Mouse (Mus musculus) gastrocnemius, postnatal 14 days (tissue): ENCODE measurements around the gene Rmnd5b. TPM values are rescaled to one million over a fixed set of nuclear protein-coding genes. Genes with fewer than 3 reads are reported as not detected.

Experiments used
- DNase-seq: peaks from one replicate; pipeline ENCODE4 v3.0.0; 2021; ENCODE audit warnings: mixed read lengths
- intact Hi-C: fragments of 180-260 bp; cut with DNase I; formaldehyde crosslinking; loops from one replicate; pipeline ENCODE4 v1.15.1; 2025; ENCODE audit warnings: low total_unique reads
- total RNA-seq, 2 experiments: library from RNA; stranded (reverse); gene quantifications; 2 replicates each; pipeline ENCODE4 v1.2.3; 2021

Rmnd5b gene
- total RNA-seq, 2 experiments from 2014 or later: 11.8 to 13.3 TPM

DNA sequence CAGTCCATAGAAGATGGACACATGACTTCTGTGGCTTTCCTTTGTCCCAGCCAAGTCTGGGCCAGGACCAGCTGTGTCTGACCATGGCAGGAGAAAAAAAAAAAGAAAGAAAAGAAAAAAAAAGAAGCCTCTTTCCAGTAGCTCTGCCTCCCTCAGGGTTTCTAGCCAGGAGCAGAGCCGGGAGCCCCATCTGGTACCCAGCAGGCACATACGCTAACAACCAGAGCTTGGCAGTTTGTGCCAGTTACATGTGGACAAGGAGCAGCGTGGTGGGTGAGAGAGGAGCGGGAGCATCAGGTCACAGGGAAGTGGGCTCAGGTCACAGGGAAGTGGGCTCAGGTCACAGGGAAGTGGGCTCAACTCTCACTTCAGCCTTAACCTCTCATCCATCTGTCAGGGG, 59.2 kb downstream of the Rmnd5b start:
- intact Hi-C loops: no loop called here
- no peak for DNase-seq

Other genes with a start within 250 kb of the Rmnd5b start
- gene Phykpl, start 51.1 kb downstream of the Rmnd5b start, total RNA-seq: 10 to 100 TPM; 18.1 to 21.5 TPM
- 100 to 1,000 TPM; 118 to 144 TPM for gene Hnrnpab, start 29.0 kb downstream of the Rmnd5b start, total RNA-seq
- 10 to 100 TPM; 23.8 to 32.7 TPM for gene Nhp2, start 16.2 kb downstream of the Rmnd5b start, total RNA-seq
- gene N4bp3, start 14.9 kb upstream of the Rmnd5b start, total RNA-seq: 10 to 100 TPM in 1 of 2 experiments, 1 to 10 TPM in 1; 8.7 to 12.2 TPM
- under 1 TPM; 0.33 to 0.60 TPM for gene D930048N14Rik, start 15.1 kb upstream of the Rmnd5b start, total RNA-seq
- 10 to 100 TPM; 28.9 to 29.6 TPM for gene 0610009B22Rik, start 53.0 kb upstream of the Rmnd5b start, total RNA-seq
- gene Sec24a, start 127.7 kb upstream of the Rmnd5b start, total RNA-seq: 10 to 100 TPM; 22.9 to 35.1 TPM
- 100 to 1,000 TPM; 212 to 254 TPM for gene Sar1b, start 127.8 kb upstream of the Rmnd5b start, total RNA-seq
- gene Jade2, start 221.8 kb upstream of the Rmnd5b start, total RNA-seq: 1 to 10 TPM; 2.0 to 5.0 TPM